ENCODE assay signal across 8 mouse cellular contexts in the genomic region with DNA sequence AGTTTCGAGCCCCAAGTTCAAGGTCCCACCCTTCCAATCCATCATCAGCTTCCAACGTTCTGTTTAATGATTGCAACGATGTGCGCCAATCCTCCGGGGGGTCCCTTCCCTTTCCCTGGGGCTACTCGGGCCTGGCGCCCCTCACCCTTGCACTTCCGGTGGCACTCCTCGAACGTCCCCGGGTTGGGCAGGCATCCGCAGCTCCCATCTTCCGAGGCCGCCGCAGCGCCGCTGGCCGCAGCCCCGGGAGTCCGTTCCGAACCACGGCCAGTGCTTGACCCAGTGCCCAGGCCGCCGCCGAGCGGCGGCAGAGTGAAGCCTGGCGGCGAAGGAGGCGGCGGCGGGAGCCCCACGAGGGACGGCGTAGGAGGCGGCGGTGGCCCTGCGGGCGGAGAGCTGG. TPM values are rescaled to one million over a fixed set of nuclear protein-coding genes. Genes with fewer than 3 reads are reported as not detected.
DNase-seq lines count a peak whose midpoint lies in the region; ATAC-seq and TF ChIP-seq lines count a peak whose summit lies in the region.

No protein-coding gene starts in this region.

- H3K9ac ChIP-seq in heart, embryonic 15.5 days: peak overlapping the region; percentile 99
- H3K9ac ChIP-seq in forebrain, embryonic 14.5 days (ENCODE audit: low read length): peak overlapping the region; percentile 89
- peak overlapping the region; percentile 95 for H3K9ac ChIP-seq in liver, postnatal 0 days (replicated peaks)

- H3K4me3 ChIP-seq in heart, embryonic 15.5 days: peak overlapping the region; percentile 100
- peak overlapping the region; percentile 97 for H3K4me3 ChIP-seq in G1E (ENCODE audit: low read depth, low read length)
- H3K4me3 ChIP-seq in forebrain, embryonic 14.5 days (ENCODE audit: low read depth, low read length): peak overlapping the region; percentile 98
- H3K4me3 ChIP-seq in liver, postnatal 0 days (ENCODE audit: low read depth, low read length): peak overlapping the region; percentile 87

- H3K4me1 ChIP-seq in heart, embryonic 15.5 days (replicated peaks): peaks cover 29% of the 10 kb centered on the region
- peaks cover 60% of the 10 kb centered on the region for H3K4me1 ChIP-seq in G1E (ENCODE audit: insufficient read depth, low read depth, low read length)
- H3K4me1 ChIP-seq in forebrain, embryonic 14.5 days (ENCODE audit: control insufficient read depth, insufficient read depth, low read length): peaks cover 10% of the 10 kb centered on the region
- H3K4me1 ChIP-seq in liver, postnatal 0 days (ENCODE audit: insufficient read depth): peaks cover 24% of the 10 kb centered on the region

- no peak for DNase-seq in heart, adult 8-10 months (ENCODE audit: low spot score)
- DNase-seq in G1E (ENCODE audit: low spot score): no peak
- DNase-seq in forebrain, embryonic 14.5 days (ENCODE audit: low spot score): peak; percentile 3
- no peak for DNase-seq in liver, postnatal 0 days
- DNase-seq in layer of hippocampus, postnatal 25 days (ENCODE audit: extremely low spot score in 1 of 2, low spot score in 1 of 2): no peak
- DNase-seq in thymus, postnatal 36 days: no peak

- no peak for TF ChIP-seq CTCF in G1E (IDR thresholded peaks at IDR 0.05; ENCODE audit: low read depth, low read length)
- TF ChIP-seq CTCF in liver, postnatal 0 days (IDR thresholded peaks at IDR 0.05; ENCODE audit: low read depth): no peak

- peak overlapping the region; percentile 91 for H3K27ac ChIP-seq in heart, embryonic 15.5 days
- H3K27ac ChIP-seq in forebrain, embryonic 14.5 days (ENCODE audit: low read depth, low read length): peak overlapping the region; percentile 74
- H3K27ac ChIP-seq in liver, postnatal 0 days (ENCODE audit: low read depth): peak overlapping the region; percentile 86

- TF ChIP-seq EP300 in liver, postnatal 0 days (IDR thresholded peaks at IDR 0.05; ENCODE audit: low read depth): no peak

- peak overlapping the region; percentile 88 for H3K4me2 ChIP-seq in heart, embryonic 15.5 days
- peak overlapping the region; percentile 95 for H3K4me2 ChIP-seq in forebrain, embryonic 14.5 days (ENCODE audit: low read length)
- peak overlapping the region; percentile 96 for H3K4me2 ChIP-seq in liver, postnatal 0 days (ENCODE audit: low read depth, low read length)

- ATAC-seq in heart, embryonic 15.5 days (replicated peaks; ENCODE audit: insufficient number of reproducible peaks, insufficient read depth, low FRiP score, low read depth): peak; percentile 0; the same call in 1 of the 2 replicates
- no peak for ATAC-seq in G1E (ENCODE audit: extremely low read depth, insufficient number of reproducible peaks, low FRiP score, poor library complexity, severe bottlenecking)
- no peak for ATAC-seq in forebrain, embryonic 14.5 days
- ATAC-seq in liver, postnatal 0 days: no peak
- no peak for ATAC-seq in erythroid progenitor cell, adult 5-6 weeks (replicated peaks; ENCODE audit: low FRiP score, poor library complexity, severe bottlenecking)

- no peaks in the 10 kb centered on the region for H3K9me3 ChIP-seq in heart, embryonic 15.5 days (replicated peaks)
- H3K9me3 ChIP-seq in G1E (replicated peaks): no peaks in the 10 kb centered on the region
- H3K9me3 ChIP-seq in forebrain, embryonic 14.5 days (replicated peaks; ENCODE audit: control insufficient read depth, low read length): no peaks in the 10 kb centered on the region
- H3K9me3 ChIP-seq in liver, postnatal 0 days (ENCODE audit: low read length): no peaks in the 10 kb centered on the region

- H3K36me3 ChIP-seq in heart, embryonic 15.5 days: peaks cover 47% of the 10 kb centered on the region
- H3K36me3 ChIP-seq in G1E (replicated peaks): peaks cover 66% of the 10 kb centered on the region
- peaks cover 35% of the 10 kb centered on the region for H3K36me3 ChIP-seq in forebrain, embryonic 14.5 days (ENCODE audit: control insufficient read depth, insufficient read depth, low read length)
- peaks cover 26% of the 10 kb centered on the region for H3K36me3 ChIP-seq in liver, postnatal 0 days (replicated peaks; ENCODE audit: insufficient read depth, low read length)

- WGBS in heart, embryonic 15.5 days: under 1% methylated on average over 39 of the region's 39 CpGs
- WGBS in forebrain, embryonic 14.5 days: under 1% methylated on average over 38 of the region's 39 CpGs
- under 1% methylated on average over 37 of the region's 39 CpGs for WGBS in liver, postnatal 0 days (ENCODE audit: insufficient replicate concordance)

- no peaks in the 10 kb centered on the region for H3K27me3 ChIP-seq in heart, embryonic 15.5 days
- no peaks in the 10 kb centered on the region for H3K27me3 ChIP-seq in G1E (ENCODE audit: insufficient read depth, low read length)
- H3K27me3 ChIP-seq in forebrain, embryonic 14.5 days (replicated peaks; ENCODE audit: control insufficient read depth, insufficient read depth, low read length): no peaks in the 10 kb centered on the region
- H3K27me3 ChIP-seq in liver, postnatal 0 days (ENCODE audit: insufficient read depth, low read length): no peaks in the 10 kb centered on the region

RNA-seq across cellular contexts. Expression of gene Tomm40, which starts 0.4 kb away (rescaled TPM):
- 142 and 164 TPM in 2 replicates for polyA plus RNA-seq in heart, embryonic 15.5 days (2015; fragmentation: Nextera tagmentation; extraction: Ambion mirVana)
- 100 to 1,000 TPM in 1 of 4 experiments, 10 to 100 TPM in 3; 94.0 to 101 (median 99.2) TPM for total RNA-seq in heart, adult 8-10 months (2022)
- total RNA-seq in G1E (2014; fragmentation: Nextera tagmentation) (75.6 and 88.4 TPM in 2 replicates), G1E (2017) (49.1 and 56.9 TPM in 2 replicates)
- 377 and 386 TPM in 2 replicates for polyA plus RNA-seq in G1E (2012)
- polyA plus RNA-seq in forebrain, embryonic 14.5 days (2014; fragmentation: Nextera tagmentation; extraction: Ambion mirVana): 86.3 and 109 TPM in 2 replicates
- 81.5 and 83.6 TPM in 2 replicates for polyA plus RNA-seq in liver, postnatal 0 days (2015; fragmentation: Nextera tagmentation; extraction: Ambion mirVana)
- total RNA-seq in layer of hippocampus, postnatal 25 days (2021): 100 to 1,000 TPM; 109 TPM
- 14.7 and 16.9 TPM in 2 replicates for total RNA-seq in erythroid progenitor cell, adult 5-6 weeks (2015; ENCODE audit: low replicate concordance)
- total RNA-seq in erythroid progenitor cell, adult 5-6 weeks (2017; ENCODE audit: low replicate concordance): 8.9 and 10.4 TPM in 2 replicates

RNA-seq across cellular contexts. Expression of gene Apoe, which starts 15.8 kb away (rescaled TPM):
- polyA plus RNA-seq in heart, embryonic 15.5 days (2015; fragmentation: Nextera tagmentation; extraction: Ambion mirVana): 596 and 739 TPM in 2 replicates
- total RNA-seq in heart, adult 8-10 months (2022): 100 to 1,000 TPM; 172 to 309 (median 253) TPM
- total RNA-seq in G1E (2014; fragmentation: Nextera tagmentation) (7.4 and 8.1 TPM in 2 replicates), G1E (2017) (19.9 TPM in 2 replicates)
- 28.6 and 28.7 TPM in 2 replicates for polyA plus RNA-seq in G1E (2012)
- 261 and 304 TPM in 2 replicates for polyA plus RNA-seq in forebrain, embryonic 14.5 days (2014; fragmentation: Nextera tagmentation; extraction: Ambion mirVana)
- polyA plus RNA-seq in liver, postnatal 0 days (2015; fragmentation: Nextera tagmentation; extraction: Ambion mirVana): 20,006 and 20,209 TPM in 2 replicates
- total RNA-seq in layer of hippocampus, postnatal 25 days (2021): 1,000 to 10,000 TPM; 2,615 to 2,768 TPM
- 49.9 and 66.0 TPM in 2 replicates for total RNA-seq in erythroid progenitor cell, adult 5-6 weeks (2015; ENCODE audit: low replicate concordance)
- 260 and 282 TPM in 2 replicates for total RNA-seq in erythroid progenitor cell, adult 5-6 weeks (2017; ENCODE audit: low replicate concordance)

RNA-seq across cellular contexts. Expression of gene Apoc1, which starts 22.4 kb away (rescaled TPM):
- 12.3 and 17.0 TPM in 2 replicates for polyA plus RNA-seq in heart, embryonic 15.5 days (2015; fragmentation: Nextera tagmentation; extraction: Ambion mirVana)
- 1 to 10 TPM in 1 of 4 experiments, under 1 TPM in 1, not detected in 2; 0.98 to 1.1 TPM for total RNA-seq in heart, adult 8-10 months (2022)
- 12.3 and 14.9 TPM in 2 replicates for total RNA-seq in G1E (2014; fragmentation: Nextera tagmentation)
- 4.8 and 7.0 TPM in 2 replicates for total RNA-seq in G1E (2017)
- polyA plus RNA-seq in G1E (2012): 9.5 and 15.3 TPM in 2 replicates
- polyA plus RNA-seq in forebrain, embryonic 14.5 days (2014; fragmentation: Nextera tagmentation; extraction: Ambion mirVana): 1.0 and 1.4 TPM in 2 replicates
- 5,234 and 5,457 TPM in 2 replicates for polyA plus RNA-seq in liver, postnatal 0 days (2015; fragmentation: Nextera tagmentation; extraction: Ambion mirVana)
- total RNA-seq in layer of hippocampus, postnatal 25 days (2021): 1 to 10 TPM; 4.8 to 7.5 TPM
- total RNA-seq in erythroid progenitor cell, adult 5-6 weeks (2015; ENCODE audit: low replicate concordance): 28.1 TPM in 1 of 2 replicates, not detected in the other
- total RNA-seq in erythroid progenitor cell, adult 5-6 weeks (2017; ENCODE audit: low replicate concordance): not detected in 2 replicates

RNA-seq across cellular contexts. Expression of gene Apoc4, which starts 33.6 kb away (rescaled TPM):
- 0.34 and 2.5 TPM in 2 replicates for polyA plus RNA-seq in heart, embryonic 15.5 days (2015; fragmentation: Nextera tagmentation; extraction: Ambion mirVana)
- total RNA-seq in heart, adult 8-10 months (2022): not detected
- not detected in 2 replicates for total RNA-seq in G1E (2014; fragmentation: Nextera tagmentation)
- total RNA-seq in G1E (2017): 0.27 TPM in 1 of 2 replicates, not detected in the other
- polyA plus RNA-seq in G1E (2012): 0.22 TPM in 1 of 2 replicates, not detected in the other
- not detected in 2 replicates for polyA plus RNA-seq in forebrain, embryonic 14.5 days (2014; fragmentation: Nextera tagmentation; extraction: Ambion mirVana)
- polyA plus RNA-seq in liver, postnatal 0 days (2015; fragmentation: Nextera tagmentation; extraction: Ambion mirVana): 2,808 and 2,914 TPM in 2 replicates
- total RNA-seq in layer of hippocampus, postnatal 25 days (2021): not detected
- not detected in 2 replicates for total RNA-seq in erythroid progenitor cell, adult 5-6 weeks (2015; ENCODE audit: low replicate concordance)
- not detected in 2 replicates for total RNA-seq in erythroid progenitor cell, adult 5-6 weeks (2017; ENCODE audit: low replicate concordance)

RNA-seq across cellular contexts. Expression of gene Gm44805, which starts 33.6 kb away (rescaled TPM):
- polyA plus RNA-seq in heart, embryonic 15.5 days (2015; fragmentation: Nextera tagmentation; extraction: Ambion mirVana): 0.25 TPM in 1 of 2 replicates, not detected in the other
- not detected for total RNA-seq in heart, adult 8-10 months (2022)
- not detected in 2 replicates for total RNA-seq in G1E (2014; fragmentation: Nextera tagmentation)
- not detected in 2 replicates for total RNA-seq in G1E (2017)
- not detected in 2 replicates for polyA plus RNA-seq in G1E (2012)
- polyA plus RNA-seq in forebrain, embryonic 14.5 days (2014; fragmentation: Nextera tagmentation; extraction: Ambion mirVana): not detected in 2 replicates
- 187 and 234 TPM in 2 replicates for polyA plus RNA-seq in liver, postnatal 0 days (2015; fragmentation: Nextera tagmentation; extraction: Ambion mirVana)
- total RNA-seq in layer of hippocampus, postnatal 25 days (2021): not detected
- total RNA-seq in erythroid progenitor cell, adult 5-6 weeks (2015; ENCODE audit: low replicate concordance): not detected in 2 replicates
- not detected in 2 replicates for total RNA-seq in erythroid progenitor cell, adult 5-6 weeks (2017; ENCODE audit: low replicate concordance)

Comparison
In these comparisons a context has a peak if more than half of its experiments do, and no peak if none do; other contexts are left out.
1. RNA of gene Apoe, which starts 15.8 kb away (total RNA-seq): 2,615 to 2,768 TPM in layer of hippocampus, postnatal 25 days; 172 to 309 TPM in heart, adult 8-10 months, 49.9 to 282 TPM in erythroid progenitor cell, adult 5-6 weeks and 7.4 to 19.9 TPM in G1E; every median in the first group is over 4 times any median in the second.
2. Peak in every context shown above with its lines, with median percentiles within 50 percentile points of each other: H3K27ac ChIP-seq, H3K4me2 ChIP-seq, H3K4me3 ChIP-seq and H3K9ac ChIP-seq.